ENCODE assay signal across 15 mouse cellular contexts in genomic region chr11:11851957-11852505, GRCm38 (mm10). TPM values are rescaled to one million over a fixed set of nuclear protein-coding genes. Genes with fewer than 3 reads are reported as not detected.
A peak's percentile ranks its signal among the peaks of the same experiment; 100 is the strongest.
DNase-seq lines count a peak whose midpoint lies in the region; ATAC-seq and TF ChIP-seq lines count a peak whose summit lies in the region.
"Had no signal": no experiment of that assay in that cellular context is flagged by ENCODE, and none has a peak within 500 bp of the region (broad histone marks: within the 10 kb centered on the region; RNA-seq: fewer than 3 reads in every experiment).

No protein-coding gene starts in this region.

- no peak for DNase-seq in gastrocnemius, adult 2 months
- no peak for DNase-seq in gastrocnemius, adult 18-20 months (ENCODE audit: low spot score)
- DNase-seq in liver, embryonic 13.5 days: no peak
- DNase-seq in liver: no peak
- no peak for DNase-seq in limb, embryonic 14.5 days (ENCODE audit: low spot score)
- no peak for DNase-seq in cerebellum, adult 18-20 months
- no peak for DNase-seq in spleen, postnatal 36 days (ENCODE audit: low spot score in 2 of 2)
- DNase-seq: cerebellum, adult 11-12 months; right cerebral cortex, postnatal 14 days had no signal

- WGBS in liver, embryonic 13.5 days (ENCODE audit: insufficient replicate concordance): 77% methylated on average over 6 of the region's 6 CpGs
- 34% methylated on average over 6 of the region's 6 CpGs for WGBS in embryonic facial prominence, embryonic 15.5 days
- WGBS in limb, embryonic 14.5 days: 63% methylated on average over 6 of the region's 6 CpGs

- intact Hi-C loops in gastrocnemius, adult 2 months (cut with DNase I): no loop called here

- no peaks in the 10 kb centered on the region for H3K27me3 ChIP-seq in liver, embryonic 13.5 days
- no peaks in the 10 kb centered on the region for H3K27me3 ChIP-seq in embryonic facial prominence, embryonic 15.5 days
- H3K27me3 ChIP-seq in limb, embryonic 14.5 days (ENCODE audit: control insufficient read depth, insufficient read depth, low read length): no peaks in the 10 kb centered on the region
- H3K27me3 ChIP-seq: CH12.LX; liver, embryonic 15.5 days had no signal

- no peak for TF ChIP-seq CTCF in gastrocnemius, adult 2 months (IDR thresholded peaks at IDR 0.05)

- no peak for TF ChIP-seq POLR2A in limb, embryonic 14.5 days (IDR thresholded peaks at IDR 0.05; ENCODE audit: borderline replicate concordance, extremely low read depth, insufficient read depth, insufficient read length)

- no peak overlapping the region for H3K9ac ChIP-seq in liver, embryonic 13.5 days
- no peak overlapping the region for H3K9ac ChIP-seq in embryonic facial prominence, embryonic 15.5 days
- no peak overlapping the region for H3K9ac ChIP-seq in limb, embryonic 14.5 days (ENCODE audit: low read depth, low read length, severe bottlenecking)
- H3K9ac ChIP-seq: liver, embryonic 15.5 days had no signal

- no peaks in the 10 kb centered on the region for H3K9me3 ChIP-seq in liver, embryonic 13.5 days (replicated peaks)
- H3K9me3 ChIP-seq in embryonic facial prominence, embryonic 15.5 days (replicated peaks): no peaks in the 10 kb centered on the region
- no peaks in the 10 kb centered on the region for H3K9me3 ChIP-seq in limb, embryonic 14.5 days (ENCODE audit: control insufficient read depth, low read length)
- H3K9me3 ChIP-seq: liver, embryonic 15.5 days had no signal

- H3K4me1 ChIP-seq in liver, embryonic 13.5 days (replicated peaks): peaks cover 24% of the 10 kb centered on the region
- peaks cover 36% of the 10 kb centered on the region for H3K4me1 ChIP-seq in embryonic facial prominence, embryonic 15.5 days
- peaks cover 43% of the 10 kb centered on the region for H3K4me1 ChIP-seq in limb, embryonic 14.5 days (ENCODE audit: control insufficient read depth, insufficient read depth, low read length)

- H3K36me3 ChIP-seq in liver, embryonic 13.5 days: no peaks in the 10 kb centered on the region
- no peaks in the 10 kb centered on the region for H3K36me3 ChIP-seq in embryonic facial prominence, embryonic 15.5 days
- H3K36me3 ChIP-seq in limb, embryonic 14.5 days (ENCODE audit: control insufficient read depth, insufficient read depth, low read length): no peaks in the 10 kb centered on the region
- H3K36me3 ChIP-seq: liver, embryonic 15.5 days had no signal

- no peak overlapping the region for H3K4me2 ChIP-seq in liver, embryonic 13.5 days
- H3K4me2 ChIP-seq in embryonic facial prominence, embryonic 15.5 days (replicated peaks): no peak overlapping the region
- no peak overlapping the region for H3K4me2 ChIP-seq in limb, embryonic 14.5 days (replicated peaks; ENCODE audit: low read depth, low read length, severe bottlenecking)
- H3K4me2 ChIP-seq: liver, embryonic 15.5 days had no signal

- ATAC-seq in liver, embryonic 13.5 days (ENCODE audit: low read depth): no peak
- ATAC-seq in embryonic facial prominence, embryonic 15.5 days (ENCODE audit: insufficient number of reproducible peaks, low FRiP score, low TSS enrichment, low read depth): no peak
- ATAC-seq in limb, embryonic 14.5 days (ENCODE audit: low FRiP score, low read depth): peak; percentile 32; the same call in 1 of the 2 replicates
- ATAC-seq: activated CD4-positive, CD25-positive, alpha-beta regulatory T cell, adult 4 months had no signal

- H3K4me3 ChIP-seq in gastrocnemius, adult 2 months: no peak overlapping the region
- H3K4me3 ChIP-seq in liver, embryonic 13.5 days (replicated peaks): no peak overlapping the region
- H3K4me3 ChIP-seq in embryonic facial prominence, embryonic 15.5 days (replicated peaks): no peak overlapping the region
- H3K4me3 ChIP-seq in limb, embryonic 14.5 days (replicated peaks; ENCODE audit: low read length): no peak overlapping the region
- H3K4me3 ChIP-seq: left cerebral cortex, adult 2 months; liver, embryonic 15.5 days; myocyte had no signal

- peak overlapping the region; percentile 91 for H3K27ac ChIP-seq in gastrocnemius, adult 2 months
- peak overlapping the region; percentile 27; the same call in 1 of the 2 replicates for H3K27ac ChIP-seq in liver, embryonic 13.5 days
- peak overlapping the region; percentile 86 for H3K27ac ChIP-seq in embryonic facial prominence, embryonic 15.5 days (replicated peaks)
- H3K27ac ChIP-seq in limb, embryonic 14.5 days (replicated peaks; ENCODE audit: low read depth, low read length): peak overlapping the region; percentile 61
- H3K27ac ChIP-seq: left cerebral cortex, adult 2 months; liver, embryonic 15.5 days had no signal

RNA-seq across cellular contexts. Expression of gene Fignl1, which starts 43.3 kb away (rescaled TPM):
- under 1 TPM in 1 of 2 experiments, not detected in 1; 0.22 TPM for total RNA-seq in gastrocnemius, adult 2 months (2021)
- total RNA-seq in gastrocnemius, adult 18-20 months (2021): under 1 TPM; 0.14 to 0.18 TPM
- 107 and 133 TPM in 2 replicates for polyA plus RNA-seq in liver, embryonic 13.5 days (2015; fragmentation: Nextera tagmentation; extraction: Ambion mirVana)
- polyA plus RNA-seq in embryonic facial prominence, embryonic 15.5 days (2015; fragmentation: Nextera tagmentation; extraction: Ambion mirVana): 43.1 and 45.2 TPM in 2 replicates
- 20.0 and 21.2 TPM in 2 replicates for polyA plus RNA-seq in limb, embryonic 14.5 days (2012; rRNA removed)
- 43.2 and 46.5 TPM in 2 replicates for polyA plus RNA-seq in limb, embryonic 14.5 days (2014; fragmentation: Nextera tagmentation; extraction: Ambion mirVana)

RNA-seq across cellular contexts. Expression of gene Ddc, which starts 45.9 kb away (rescaled TPM):
- total RNA-seq in gastrocnemius, adult 2 months (2021): under 1 TPM; 0.61 to 0.81 TPM
- total RNA-seq in gastrocnemius, adult 18-20 months (2021): under 1 TPM; 0.66 to 0.71 TPM
- polyA plus RNA-seq in liver, embryonic 13.5 days (2015; fragmentation: Nextera tagmentation; extraction: Ambion mirVana): 9.7 and 11.3 TPM in 2 replicates
- polyA plus RNA-seq in embryonic facial prominence, embryonic 15.5 days (2015; fragmentation: Nextera tagmentation; extraction: Ambion mirVana): 20.7 and 24.2 TPM in 2 replicates
- 10.9 and 12.6 TPM in 2 replicates for polyA plus RNA-seq in limb, embryonic 14.5 days (2012; rRNA removed)
- polyA plus RNA-seq in limb, embryonic 14.5 days (2014; fragmentation: Nextera tagmentation; extraction: Ambion mirVana): 16.5 and 20.7 TPM in 2 replicates

Comparison
In these comparisons a context has a peak if more than half of its experiments do, and no peak if none do; other contexts are left out.
1. H3K27ac ChIP-seq: peak in every context shown above with its lines; median percentile 91 in gastrocnemius, adult 2 months; 86 in embryonic facial prominence, embryonic 15.5 days; 61 in limb, embryonic 14.5 days; 27 in liver, embryonic 13.5 days.